Mouse (Mus musculus) liver, embryonic 12.5 days (tissue): Measurements from ENCODE around the gene Dnajc28. TPM values are rescaled to one million over a fixed set of nuclear protein-coding genes. Genes with fewer than 3 reads are reported as not detected.

Source experiments
- ATAC-seq: fragments of 200-750 bp; cut with Nextera tagmentation; 2 replicates; pipeline ENCODE4 v1.8.0; 2017; ENCODE audit warnings: moderate number of reproducible peaks, mild to moderate bottlenecking, moderate library complexity
- H3K27ac ChIP-seq: fragments of 300-500 bp; sonication (generic); 2 replicates; pipeline ENCODE4 v1.5.1; 2016; ENCODE audit warnings: mild to moderate bottlenecking
- H3K27me3 ChIP-seq: fragments of 300-500 bp; sonication (generic); replicated peaks from 2 replicates; pipeline ENCODE4 v1.6.1; 2016; ENCODE audit warnings: mild to moderate bottlenecking, moderate library complexity
- H3K36me3 ChIP-seq: fragments of 300-500 bp; sonication (generic); 2 replicates; pipeline ENCODE4 v1.6.1; 2016; ENCODE audit warnings: mild to moderate bottlenecking, moderate library complexity
- H3K4me1 ChIP-seq: fragments of 300-500 bp; sonication (generic); 2 replicates; pipeline ENCODE4 v1.6.1; 2016
- H3K4me2 ChIP-seq: fragments of 300-500 bp; sonication (generic); 2 replicates; pipeline ENCODE4 v1.6.1; 2016; ENCODE audit warnings: mild to moderate bottlenecking, moderate library complexity
- H3K4me3 ChIP-seq: fragments of 300-500 bp; sonication (generic); 2 replicates; pipeline ENCODE4 v1.5.1; 2016; ENCODE audit warnings: mild to moderate bottlenecking, moderate library complexity
- H3K9ac ChIP-seq: fragments of 300-500 bp; sonication (generic); 2 replicates; pipeline ENCODE4 v1.6.1; 2016; ENCODE audit warnings: mild to moderate bottlenecking, moderate library complexity
- H3K9me3 ChIP-seq: fragments of 300-500 bp; sonication (generic); replicated peaks from 2 replicates; pipeline ENCODE4 v1.6.1; 2016; ENCODE audit warnings: mild to moderate bottlenecking, moderate library complexity
- WGBS: fragments of 180-500 bp; shearing (Covaris S2); methylation state at CpG from one replicate; pipeline ENCODE4 v1.1.7; 2016; ENCODE audit not compliant: insufficient replicate concordance; 5-methylcytosine and 5-hydroxymethylcytosine counted together
- polyA plus RNA-seq: library from polyadenylated mRNA; unstranded; fragments of >200 nt; fragmentation: Nextera tagmentation; extraction: Ambion mirVana; gene quantifications from 2 replicates; pipeline ENCODE4 v1.2.1, GENCODE M21; 2016

The Dnajc28 gene
- 1.8 and 2.8 TPM in 2 replicates for polyA plus RNA-seq

DNA sequence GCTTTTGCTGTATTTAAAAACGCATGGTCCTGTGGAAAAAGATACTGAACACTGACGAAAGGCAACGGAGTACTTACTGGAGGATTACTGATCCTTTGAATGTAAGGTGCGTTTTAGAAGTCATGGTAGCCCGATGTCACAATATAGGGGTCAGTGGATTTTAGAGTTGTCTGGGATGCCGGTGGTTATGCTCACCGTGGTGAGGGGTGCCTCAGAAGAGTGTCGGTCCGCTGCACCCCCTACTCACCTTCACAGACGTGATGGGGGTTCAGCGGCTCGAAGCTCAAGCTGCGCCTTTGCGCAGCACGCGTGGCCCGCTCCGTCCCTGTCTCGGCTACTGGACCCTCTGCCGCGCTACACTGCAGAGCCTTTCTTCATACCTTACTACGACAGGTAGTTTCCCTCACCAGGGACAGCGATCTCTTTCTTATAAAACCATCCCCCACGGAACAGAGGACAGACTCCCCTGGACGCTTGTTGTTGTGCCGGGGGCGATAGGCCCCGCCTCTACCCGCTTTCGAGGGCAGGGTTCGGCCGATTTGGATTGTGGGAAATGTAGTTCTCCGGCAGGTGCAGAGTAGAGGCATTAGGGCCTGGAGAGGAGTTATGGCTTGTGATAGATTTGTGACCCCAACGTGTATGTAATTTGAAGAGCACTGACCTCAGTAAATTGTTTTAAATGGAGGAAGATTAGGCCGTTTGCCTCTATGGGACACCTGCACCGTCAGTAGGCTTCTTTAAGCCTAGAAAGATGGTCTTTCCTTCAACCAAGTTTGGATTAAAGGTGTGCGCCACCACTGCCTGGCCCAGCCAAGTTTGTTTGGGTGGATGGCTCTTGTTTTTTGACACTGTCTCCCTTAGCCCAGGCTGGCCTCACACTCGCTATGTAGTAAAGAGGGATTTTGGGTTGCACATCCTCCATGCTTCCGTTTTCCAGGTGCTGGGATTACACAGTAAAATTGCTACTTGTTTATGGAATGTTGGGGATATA is at the start of gene Dnajc28:
Dnajc28 (minus strand) TSS at position 516 of the 991 bp plus-strand sequence.
- Histone ChIP-seq H3K4me2 (peak within 1 kb of the TSS; percentile 86), H3K4me3 (peak within 1 kb of the TSS; percentile 67), H3K27ac (0 out of 2 replicates have a peak within 1 kb of the TSS, but pooled peaks have one; percentile 1), H3K4me1 (peaks cover 5% of the 10 kb centered on the region; the same call in 1 of the 2 replicates), H3K9me3 (no peaks in the 10 kb centered on the region), H3K27me3 (0 out of 2 replicates have a peak, but pooled peaks cover 7% of the 10 kb centered on the region), H3K36me3 (peaks cover 42% of the 10 kb centered on the region), H3K9ac (peak within 1 kb of the TSS; percentile 81)
- WGBS, result 10% methylated on average over 39 of the region's 39 CpGs
- peak; percentile 91 for ATAC-seq

GRCm38 (mm10) chr16:91663795-91664194 is 45.0 kb upstream of the Dnajc28 start:
- Histone ChIP-seq H3K27ac (no peak overlapping the region), H3K9me3 (peaks cover 13% of the 10 kb centered on the region; the same call in 1 of the 2 replicates), H3K4me2 (no peak overlapping the region), H3K4me1 (no peaks in the 10 kb centered on the region), H3K4me3 (no peak overlapping the region), H3K27me3 (no peaks in the 10 kb centered on the region), H3K9ac (no peak overlapping the region), H3K36me3 (peaks cover 95% of the 10 kb centered on the region)
- 89% methylated on average over 3 of the region's 3 CpGs for WGBS
- no peak for ATAC-seq

- no peak overlapping the region for H3K4me2 ChIP-seq
- H3K9me3 ChIP-seq, result peaks cover 21% of the 10 kb centered on the region; the same call in 1 of the 2 replicates
- ATAC-seq, result no peak
- H3K9ac ChIP-seq, result no peak overlapping the region
- WGBS, result 94% methylated on average over 16 of the region's 16 CpGs
- peaks cover 99% of the 10 kb centered on the region for H3K36me3 ChIP-seq
- no peaks in the 10 kb centered on the region for H3K4me1 ChIP-seq
- H3K27me3 ChIP-seq, result no peaks in the 10 kb centered on the region
- H3K27ac ChIP-seq, result no peak overlapping the region
- H3K4me3 ChIP-seq, result no peak overlapping the region
Observed at GRCm38 (mm10) chr16:91662336-91662735, 43.5 kb upstream of the Dnajc28 start.

GRCm38 (mm10) chr16:91661397-91661796 is 42.6 kb upstream of the Dnajc28 start:
- no peaks in the 10 kb centered on the region for H3K27me3 ChIP-seq
- no peak overlapping the region for H3K4me2 ChIP-seq
- peaks cover 99% of the 10 kb centered on the region for H3K36me3 ChIP-seq
- H3K4me3 ChIP-seq, result no peak overlapping the region
- no peak overlapping the region for H3K9ac ChIP-seq
- peaks cover 21% of the 10 kb centered on the region; the same call in 1 of the 2 replicates for H3K9me3 ChIP-seq
- H3K4me1 ChIP-seq, result no peaks in the 10 kb centered on the region
- WGBS, result 74% methylated on average over 1 of the region's 1 CpGs
- H3K27ac ChIP-seq, result no peak overlapping the region
- no peak for ATAC-seq

DNA sequence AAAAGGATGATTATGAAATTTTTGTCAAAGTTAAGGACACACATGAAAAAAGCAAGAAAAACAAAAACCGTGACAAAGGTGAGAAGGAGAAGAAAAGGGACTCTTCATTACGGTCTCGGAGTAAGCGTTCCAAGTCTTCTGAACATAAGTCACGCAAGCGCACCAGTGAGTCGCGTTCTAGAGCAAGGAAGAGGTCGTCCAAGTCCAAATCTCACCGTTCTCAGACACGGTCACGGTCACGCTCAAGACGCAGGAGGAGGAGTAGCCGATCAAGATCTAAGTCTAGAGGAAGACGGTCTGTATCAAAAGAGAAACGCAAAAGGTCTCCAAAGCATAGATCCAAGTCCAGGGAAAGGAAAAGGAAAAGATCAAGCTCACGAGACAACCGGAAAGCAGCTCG is 41.0 kb upstream of the Dnajc28 start:
- Histone ChIP-seq H3K4me2 (no peak overlapping the region), H3K36me3 (peaks cover 99% of the 10 kb centered on the region), H3K9ac (no peak overlapping the region), H3K4me1 (no peaks in the 10 kb centered on the region), H3K27ac (no peak overlapping the region), H3K9me3 (peaks cover 21% of the 10 kb centered on the region; the same call in 1 of the 2 replicates), H3K4me3 (no peak overlapping the region), H3K27me3 (no peaks in the 10 kb centered on the region)
- 94% methylated on average over 20 of the region's 20 CpGs for WGBS
- no peak for ATAC-seq

- WGBS, result 92% methylated on average over 5 of the region's 5 CpGs
- no peak for ATAC-seq
- H3K4me3 ChIP-seq, result no peak overlapping the region
Observed at GRCm38 (mm10) chr16:91658471-91658870, 39.6 kb upstream of the Dnajc28 start.

GRCm38 (mm10) chr16:91657285-91657684 is 38.5 kb upstream of the Dnajc28 start:
- Histone ChIP-seq H3K4me1 (peaks cover 4% of the 10 kb centered on the region; the same call in 1 of the 2 replicates), H3K4me2 (no peak overlapping the region), H3K9me3 (peaks cover 21% of the 10 kb centered on the region; the same call in 1 of the 2 replicates), H3K27me3 (no peaks in the 10 kb centered on the region), H3K36me3 (peaks cover 95% of the 10 kb centered on the region), H3K4me3 (no peak overlapping the region), H3K9ac (no peak overlapping the region), H3K27ac (no peak overlapping the region)
- 96% methylated on average over 17 of the region's 17 CpGs for WGBS
- peak; percentile 36; the same call in 1 of the 2 replicates for ATAC-seq

More at GRCm38 (mm10) chr16:91658471-91658870, 39.6 kb upstream of the Dnajc28 start:
- peaks cover 21% of the 10 kb centered on the region; the same call in 1 of the 2 replicates for H3K9me3 ChIP-seq
- H3K27me3 ChIP-seq, result no peaks in the 10 kb centered on the region
- no peaks in the 10 kb centered on the region for H3K4me1 ChIP-seq
- no peak overlapping the region for H3K27ac ChIP-seq
- no peak overlapping the region for H3K9ac ChIP-seq
- H3K36me3 ChIP-seq, result peaks cover 99% of the 10 kb centered on the region
- no peak overlapping the region for H3K4me2 ChIP-seq

GRCm38 (mm10) chr16:91655285-91655684 is 36.5 kb upstream of the Dnajc28 start:
- peaks cover 93% of the 10 kb centered on the region for H3K36me3 ChIP-seq
- H3K27ac ChIP-seq, result no peak overlapping the region
- peaks cover 21% of the 10 kb centered on the region; the same call in 1 of the 2 replicates for H3K9me3 ChIP-seq
- no peak overlapping the region for H3K9ac ChIP-seq
- no peak overlapping the region for H3K4me3 ChIP-seq
- H3K4me2 ChIP-seq, result no peak overlapping the region
- ATAC-seq, result no peak
- WGBS, result 92% methylated on average over 9 of the region's 9 CpGs
- H3K4me1 ChIP-seq, result peaks cover 14% of the 10 kb centered on the region
- H3K27me3 ChIP-seq, result no peaks in the 10 kb centered on the region

GRCm38 (mm10) chr16:91652191-91652590 is 33.4 kb upstream of the Dnajc28 start:
- ATAC-seq, result no peak
- no peaks in the 10 kb centered on the region for H3K27me3 ChIP-seq
- WGBS, result 96% methylated on average over 3 of the region's 3 CpGs
- H3K4me2 ChIP-seq, result no peak overlapping the region
- no peak overlapping the region for H3K27ac ChIP-seq
- H3K4me3 ChIP-seq, result no peak overlapping the region
- H3K36me3 ChIP-seq, result peaks cover 64% of the 10 kb centered on the region
- peaks cover 22% of the 10 kb centered on the region for H3K4me1 ChIP-seq
- H3K9me3 ChIP-seq, result no peaks in the 10 kb centered on the region
- H3K9ac ChIP-seq, result no peak overlapping the region

DNA sequence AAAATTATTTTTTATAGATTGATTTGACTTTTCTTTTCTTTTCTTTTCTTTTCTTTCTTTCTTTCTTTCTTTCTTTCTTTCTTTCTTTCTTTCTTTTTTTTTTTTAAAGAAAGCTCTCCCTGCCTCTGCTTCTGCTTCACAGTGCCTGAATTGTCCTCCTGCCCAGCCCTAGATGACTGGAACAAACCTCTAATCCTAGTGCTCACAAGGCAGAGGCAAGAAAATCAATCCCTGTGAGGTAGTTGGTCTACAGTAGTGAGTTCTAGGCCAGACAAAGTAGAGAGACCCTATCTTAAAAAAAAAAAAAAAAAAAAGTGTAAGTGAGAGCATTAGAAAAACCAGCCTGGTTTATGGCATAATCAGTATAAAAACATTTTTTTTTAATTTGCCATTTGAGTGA is 31.0 kb upstream of the Dnajc28 start:
- Histone ChIP-seq H3K36me3 (peaks cover 42% of the 10 kb centered on the region), H3K4me3 (no peak overlapping the region), H3K4me1 (peaks cover 31% of the 10 kb centered on the region), H3K27ac (no peak overlapping the region), H3K9me3 (no peaks in the 10 kb centered on the region), H3K27me3 (no peaks in the 10 kb centered on the region), H3K9ac (0 out of 2 replicates have a peak overlapping the region, but pooled peaks have one; percentile 41), H3K4me2 (peak overlapping the region; percentile 44)
- ATAC-seq, result no peak

DNA sequence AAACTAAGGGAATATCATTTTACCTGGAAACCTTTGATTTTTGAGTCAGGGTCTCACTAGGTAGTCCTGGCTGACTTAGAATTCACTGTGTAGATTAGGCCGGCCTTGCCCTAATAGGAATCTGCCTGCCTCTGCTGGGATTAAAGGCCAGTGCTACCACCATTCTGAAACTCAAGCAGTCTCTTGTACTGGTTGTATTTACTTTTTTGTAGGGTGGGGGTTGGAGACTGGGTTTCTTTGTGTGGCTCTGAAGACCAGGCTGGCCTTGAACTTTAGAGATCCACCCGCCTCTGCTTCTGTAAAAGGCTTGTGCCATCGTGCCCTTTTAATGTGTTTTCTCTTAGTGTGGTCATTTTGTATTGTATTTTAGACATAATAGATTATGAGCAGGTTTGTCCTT is 30.4 kb upstream of the Dnajc28 start:
- H3K36me3 ChIP-seq, result peaks cover 39% of the 10 kb centered on the region
- WGBS, result 55% methylated on average over 3 of the region's 3 CpGs
- ATAC-seq, result no peak
- peaks cover 37% of the 10 kb centered on the region for H3K4me1 ChIP-seq
- peak overlapping the region; percentile 83 for H3K4me3 ChIP-seq
- no peaks in the 10 kb centered on the region for H3K9me3 ChIP-seq
- H3K27ac ChIP-seq, result no peak overlapping the region
- peak overlapping the region; percentile 99 for H3K4me2 ChIP-seq
- no peaks in the 10 kb centered on the region for H3K27me3 ChIP-seq
- H3K9ac ChIP-seq, result peak overlapping the region; percentile 58

GRCm38 (mm10) chr16:91648220-91648550 is 29.4 kb upstream of the Dnajc28 start:
- no peaks in the 10 kb centered on the region for H3K27me3 ChIP-seq
- H3K9ac ChIP-seq, result peak overlapping the region; percentile 94
- no peaks in the 10 kb centered on the region for H3K9me3 ChIP-seq
- ATAC-seq, result peak; percentile 58
- H3K4me2 ChIP-seq, result peak overlapping the region; percentile 99
- peak overlapping the region; percentile 83 for H3K4me3 ChIP-seq
- WGBS, result under 1% methylated on average over 25 of the region's 25 CpGs
- peaks cover 41% of the 10 kb centered on the region for H3K4me1 ChIP-seq
- peak overlapping the region; percentile 100 for H3K27ac ChIP-seq
- H3K36me3 ChIP-seq, result peaks cover 36% of the 10 kb centered on the region
